Mouse (Mus musculus): Measurements from ENCODE around the gene Cd300ld5. TPM values are rescaled to one million over a fixed set of nuclear protein-coding genes. Genes with fewer than 3 reads are reported as not detected.

Cd300ld5 gene
- polyA plus RNA-seq, 1 experiment from 2014 or later = not detected

GRCm38 (mm10) chr11:115077436-115077835, 39.9 kb upstream of the Cd300ld5 start:
- no peak for ATAC-seq (ENCODE audit: low read depth)
- 100% methylated on average over 1 of the region's 1 CpGs for WGBS
- no peak overlapping the region for H3K4me3 ChIP-seq (ENCODE audit: low read depth, low read length)
- no peaks in the 10 kb centered on the region for H3K4me1 ChIP-seq (ENCODE audit: control insufficient read depth, insufficient read depth, low read length)
- H3K9ac ChIP-seq (replicated peaks; ENCODE audit: low read depth, low read length) = no peak overlapping the region
- H3K36me3 ChIP-seq (ENCODE audit: control insufficient read depth, insufficient read depth, low read length) = no peaks in the 10 kb centered on the region
- no peaks in the 10 kb centered on the region for H3K9me3 ChIP-seq (ENCODE audit: control insufficient read depth, low read length)
- no peak overlapping the region for H3K27ac ChIP-seq (ENCODE audit: low read depth, low read length)
- no peaks in the 10 kb centered on the region for H3K27me3 ChIP-seq (ENCODE audit: control insufficient read depth, insufficient read depth, low read length)
- no peak overlapping the region for H3K4me2 ChIP-seq (ENCODE audit: low read depth, low read length)

- Histone ChIP-seq H3K27me3 (ENCODE audit: control insufficient read depth, insufficient read depth, low read length) (no peaks in the 10 kb centered on the region), H3K4me3 (ENCODE audit: low read depth, low read length) (no peak overlapping the region), H3K4me2 (ENCODE audit: low read depth, low read length) (no peak overlapping the region), H3K9me3 (ENCODE audit: control insufficient read depth, low read length) (no peaks in the 10 kb centered on the region), H3K36me3 (ENCODE audit: control insufficient read depth, insufficient read depth, low read length) (no peaks in the 10 kb centered on the region), H3K9ac (replicated peaks; ENCODE audit: low read depth, low read length) (no peak overlapping the region), H3K27ac (ENCODE audit: low read depth, low read length) (no peak overlapping the region), H3K4me1 (ENCODE audit: control insufficient read depth, insufficient read depth, low read length) (peaks cover 11% of the 10 kb centered on the region)
- 38% methylated on average over 5 of the region's 5 CpGs for WGBS
- no peak for ATAC-seq (ENCODE audit: low read depth)
Observed at GRCm38 (mm10) chr11:115075859-115076258, 38.3 kb upstream of the Cd300ld5 start.

GRCm38 (mm10) chr11:115075407-115075806, 37.8 kb upstream of the Cd300ld5 start:
- ATAC-seq (ENCODE audit: low read depth) = no peak
- no peak overlapping the region for H3K4me3 ChIP-seq (ENCODE audit: low read depth, low read length)
- WGBS = 72% methylated on average over 7 of the region's 7 CpGs

GRCm38 (mm10) chr11:115073002-115073401, 35.4 kb upstream of the Cd300ld5 start:
- Histone ChIP-seq H3K27me3 (ENCODE audit: control insufficient read depth, insufficient read depth, low read length) (0 out of 2 replicates have a peak, but pooled peaks cover 5% of the 10 kb centered on the region), H3K36me3 (ENCODE audit: control insufficient read depth, insufficient read depth, low read length) (no peaks in the 10 kb centered on the region), H3K4me2 (ENCODE audit: low read depth, low read length) (no peak overlapping the region), H3K4me1 (ENCODE audit: control insufficient read depth, insufficient read depth, low read length) (peaks cover 12% of the 10 kb centered on the region), H3K9ac (replicated peaks; ENCODE audit: low read depth, low read length) (no peak overlapping the region), H3K4me3 (ENCODE audit: low read depth, low read length) (no peak overlapping the region), H3K27ac (ENCODE audit: low read depth, low read length) (no peak overlapping the region), H3K9me3 (ENCODE audit: control insufficient read depth, low read length) (no peaks in the 10 kb centered on the region)
- WGBS = 69% methylated on average over 5 of the region's 5 CpGs
- no peak for ATAC-seq (ENCODE audit: low read depth)

More at GRCm38 (mm10) chr11:115075407-115075806, 37.8 kb upstream of the Cd300ld5 start:
- H3K9me3 ChIP-seq (ENCODE audit: control insufficient read depth, low read length) = no peaks in the 10 kb centered on the region
- peaks cover 12% of the 10 kb centered on the region for H3K4me1 ChIP-seq (ENCODE audit: control insufficient read depth, insufficient read depth, low read length)
- H3K9ac ChIP-seq (replicated peaks; ENCODE audit: low read depth, low read length) = no peak overlapping the region
- H3K27me3 ChIP-seq (ENCODE audit: control insufficient read depth, insufficient read depth, low read length) = no peaks in the 10 kb centered on the region
- no peak overlapping the region for H3K27ac ChIP-seq (ENCODE audit: low read depth, low read length)
- no peak overlapping the region for H3K4me2 ChIP-seq (ENCODE audit: low read depth, low read length)
- no peaks in the 10 kb centered on the region for H3K36me3 ChIP-seq (ENCODE audit: control insufficient read depth, insufficient read depth, low read length)

- Histone ChIP-seq H3K9me3 (ENCODE audit: control insufficient read depth, low read length) (no peaks in the 10 kb centered on the region), H3K4me3 (ENCODE audit: low read depth, low read length) (no peak overlapping the region), H3K9ac (replicated peaks; ENCODE audit: low read depth, low read length) (no peak overlapping the region), H3K4me1 (ENCODE audit: control insufficient read depth, insufficient read depth, low read length) (peaks cover 12% of the 10 kb centered on the region), H3K4me2 (ENCODE audit: low read depth, low read length) (peak overlapping the region; percentile 36; the same call in 1 of the 2 replicates), H3K27me3 (ENCODE audit: control insufficient read depth, insufficient read depth, low read length) (0 out of 2 replicates have a peak, but pooled peaks cover 5% of the 10 kb centered on the region), H3K27ac (ENCODE audit: low read depth, low read length) (no peak overlapping the region), H3K36me3 (ENCODE audit: control insufficient read depth, insufficient read depth, low read length) (no peaks in the 10 kb centered on the region)
- no peak for ATAC-seq (ENCODE audit: low read depth)
- 16% methylated on average over 14 of the region's 14 CpGs for WGBS
Observed at GRCm38 (mm10) chr11:115071631-115072294, 34.2 kb upstream of the Cd300ld5 start.

GRCm38 (mm10) chr11:115071015-115071551, 33.5 kb upstream of the Cd300ld5 start:
- 3% methylated on average over 9 of the region's 9 CpGs for WGBS
- no peak overlapping the region for H3K9ac ChIP-seq (replicated peaks; ENCODE audit: low read depth, low read length)
- no peaks in the 10 kb centered on the region for H3K36me3 ChIP-seq (ENCODE audit: control insufficient read depth, insufficient read depth, low read length)
- H3K4me3 ChIP-seq (ENCODE audit: low read depth, low read length) = no peak overlapping the region
- H3K27ac ChIP-seq (ENCODE audit: low read depth, low read length) = no peak overlapping the region
- peak overlapping the region; percentile 36; the same call in 1 of the 2 replicates for H3K4me2 ChIP-seq (ENCODE audit: low read depth, low read length)
- ATAC-seq (ENCODE audit: low read depth) = no peak
- 0 out of 2 replicates have a peak, but pooled peaks cover 5% of the 10 kb centered on the region for H3K27me3 ChIP-seq (ENCODE audit: control insufficient read depth, insufficient read depth, low read length)
- peaks cover 12% of the 10 kb centered on the region for H3K4me1 ChIP-seq (ENCODE audit: control insufficient read depth, insufficient read depth, low read length)
- no peaks in the 10 kb centered on the region for H3K9me3 ChIP-seq (ENCODE audit: control insufficient read depth, low read length)

GRCm38 (mm10) chr11:115066768-115067167, 29.2 kb upstream of the Cd300ld5 start:
- Histone ChIP-seq H3K4me1 (ENCODE audit: control insufficient read depth, insufficient read depth, low read length) (peaks cover 8% of the 10 kb centered on the region), H3K36me3 (ENCODE audit: control insufficient read depth, insufficient read depth, low read length) (no peaks in the 10 kb centered on the region), H3K4me2 (ENCODE audit: low read depth, low read length) (no peak overlapping the region), H3K27me3 (ENCODE audit: control insufficient read depth, insufficient read depth, low read length) (0 out of 2 replicates have a peak, but pooled peaks cover 5% of the 10 kb centered on the region), H3K4me3 (ENCODE audit: low read depth, low read length) (no peak overlapping the region), H3K27ac (ENCODE audit: low read depth, low read length) (no peak overlapping the region), H3K9ac (replicated peaks; ENCODE audit: low read depth, low read length) (no peak overlapping the region), H3K9me3 (ENCODE audit: control insufficient read depth, low read length) (no peaks in the 10 kb centered on the region)
- 74% methylated on average over 6 of the region's 6 CpGs for WGBS
- no peak for ATAC-seq (ENCODE audit: low read depth)

GRCm38 (mm10) chr11:115062077-115062476, 24.5 kb upstream of the Cd300ld5 start, which contains the start of gene Cd300e:
TSS of gene Cd300e (minus strand) at chr11:115062177.
- H3K4me2 ChIP-seq (ENCODE audit: low read depth, low read length) = no peak within 1 kb of the TSS
- ATAC-seq (ENCODE audit: low read depth) = no peak
- H3K9ac ChIP-seq (replicated peaks; ENCODE audit: low read depth, low read length) = no peak within 1 kb of the TSS
- no peaks in the 10 kb centered on the region for H3K9me3 ChIP-seq (ENCODE audit: control insufficient read depth, low read length)
- H3K27me3 ChIP-seq (ENCODE audit: control insufficient read depth, insufficient read depth, low read length) = no peaks in the 10 kb centered on the region
- H3K27ac ChIP-seq (ENCODE audit: low read depth, low read length) = no peak within 1 kb of the TSS
- H3K36me3 ChIP-seq (ENCODE audit: control insufficient read depth, insufficient read depth, low read length) = no peaks in the 10 kb centered on the region
- no peak within 1 kb of the TSS for H3K4me3 ChIP-seq (ENCODE audit: low read depth, low read length)
- 31% methylated on average over 5 of the region's 5 CpGs for WGBS
- H3K4me1 ChIP-seq (ENCODE audit: control insufficient read depth, insufficient read depth, low read length) = no peaks in the 10 kb centered on the region

GRCm38 (mm10) chr11:115059797-115060196, 22.2 kb upstream of the Cd300ld5 start:
- Histone ChIP-seq H3K4me3 (ENCODE audit: low read depth, low read length) (no peak overlapping the region), H3K36me3 (ENCODE audit: control insufficient read depth, insufficient read depth, low read length) (no peaks in the 10 kb centered on the region), H3K9me3 (ENCODE audit: control insufficient read depth, low read length) (no peaks in the 10 kb centered on the region), H3K27ac (ENCODE audit: low read depth, low read length) (no peak overlapping the region), H3K9ac (replicated peaks; ENCODE audit: low read depth, low read length) (no peak overlapping the region), H3K4me1 (ENCODE audit: control insufficient read depth, insufficient read depth, low read length) (no peaks in the 10 kb centered on the region), H3K4me2 (ENCODE audit: low read depth, low read length) (no peak overlapping the region), H3K27me3 (ENCODE audit: control insufficient read depth, insufficient read depth, low read length) (no peaks in the 10 kb centered on the region)
- WGBS = 87% methylated on average over 2 of the region's 2 CpGs
- ATAC-seq (ENCODE audit: low read depth) = no peak

All from neural tube, embryonic 14.5 days (tissue).